Mouse (Mus musculus) thymus, adult 18-20 months (tissue): Measurements from ENCODE around the gene Acbd4.

Experiments
- DNase-seq, 2 experiments: peaks; one replicate each; pipeline ENCODE4 v3.0.0; 2022; ENCODE audit warnings: mixed read lengths in 2 of 2

Acbd4 gene

GRCm38 (mm10) chr11:103115163-103116007, 13.9 kb downstream of the Acbd4 start:
- peak; percentile 70 to 81 for DNase-seq

- DNase-seq, result peak; percentile 100
Observed at GRCm38 (mm10) chr11:103116008-103116818, 14.7 kb downstream of the Acbd4 start, which contains the start of gene Hexim1. Gene Hexim1, plus strand, starts transcription at chr11:103116231.

GRCm38 (mm10) chr11:103116959-103117590, 15.6 kb downstream of the Acbd4 start:
- peak; percentile 75 to 79 for DNase-seq

GRCm38 (mm10) chr11:103117591-103118009, 16.1 kb downstream of the Acbd4 start:
- DNase-seq, result no peak

- DNase-seq, result no peak
Observed at GRCm38 (mm10) chr11:103118866-103119265, 17.4 kb downstream of the Acbd4 start.

GRCm38 (mm10) chr11:103119609-103120008, 18.1 kb downstream of the Acbd4 start:
- DNase-seq, result no peak

- no peak for DNase-seq
Observed at GRCm38 (mm10) chr11:103120315-103120714, 18.8 kb downstream of the Acbd4 start.

GRCm38 (mm10) chr11:103131701-103132575, 30.5 kb downstream of the Acbd4 start, which contains the start of gene Hexim2:
Gene Hexim2, plus strand, starts transcription at chr11:103132429.
- peak; percentile 38 to 61 for DNase-seq

GRCm38 (mm10) chr11:103132576-103133455, 31.3 kb downstream of the Acbd4 start:
- peak; percentile 98 to 100 for DNase-seq

- no peak for DNase-seq
Observed at GRCm38 (mm10) chr11:103133456-103134185, 32.1 kb downstream of the Acbd4 start.

- DNase-seq, result no peak
Observed at GRCm38 (mm10) chr11:103134221-103134620, 32.7 kb downstream of the Acbd4 start.

- DNase-seq, result no peak
Observed at GRCm38 (mm10) chr11:103136039-103136577, 34.6 kb downstream of the Acbd4 start.

GRCm38 (mm10) chr11:103139951-103140762, 38.7 kb downstream of the Acbd4 start:
- no peak for DNase-seq

- DNase-seq, result no peak
Observed at GRCm38 (mm10) chr11:103140763-103141100, 39.2 kb downstream of the Acbd4 start.

- no peak for DNase-seq
Observed at GRCm38 (mm10) chr11:103141101-103141943, 39.8 kb downstream of the Acbd4 start.

GRCm38 (mm10) chr11:103141944-103142255, 40.4 kb downstream of the Acbd4 start:
- no peak for DNase-seq

- peak; percentile 74 to 85 for DNase-seq
Observed at GRCm38 (mm10) chr11:103142441-103143182, 41.1 kb downstream of the Acbd4 start.
